Mouse (Mus musculus): Measurements from ENCODE around the gene Slc24a3. TPM values are rescaled to one million over a fixed set of nuclear protein-coding genes. Genes with fewer than 3 reads are reported as not detected.

Slc24a3 gene
- polyA plus RNA-seq, 1 experiment: 54.2 TPM

- H3K27ac ChIP-seq (ENCODE audit: insufficient read depth, low read length): no peak overlapping the region
- TF ChIP-seq POLR2A (IDR thresholded peaks at IDR 0.05; ENCODE audit: extremely low read depth, insufficient read depth, low read length): no peak
- no peak for TF ChIP-seq CTCF (IDR thresholded peaks at IDR 0.05; ENCODE audit: extremely low read depth, insufficient read depth, low read length)
- H3K4me3 ChIP-seq (ENCODE audit: insufficient read depth, low read length): no peak overlapping the region
- no peaks in the 10 kb centered on the region for H3K4me1 ChIP-seq (ENCODE audit: control insufficient read depth, insufficient read depth, low read length)
Measured at GRCm38 (mm10) chr2:145429982-145430381, 262.4 kb downstream of the Slc24a3 start.

GRCm38 (mm10) chr2:145434068-145434467 lies 266.5 kb downstream of the Slc24a3 start:
- H3K27ac ChIP-seq (ENCODE audit: insufficient read depth, low read length): no peak overlapping the region
- peaks cover 2% of the 10 kb centered on the region; the same call in 1 of the 2 replicates for H3K4me1 ChIP-seq (ENCODE audit: control insufficient read depth, insufficient read depth, low read length)
- no peak for TF ChIP-seq POLR2A (IDR thresholded peaks at IDR 0.05; ENCODE audit: extremely low read depth, insufficient read depth, low read length)
- no peak for TF ChIP-seq CTCF (IDR thresholded peaks at IDR 0.05; ENCODE audit: extremely low read depth, insufficient read depth, low read length)
- no peak overlapping the region for H3K4me3 ChIP-seq (ENCODE audit: insufficient read depth, low read length)

- no peak overlapping the region for H3K4me3 ChIP-seq (ENCODE audit: insufficient read depth, low read length)
- TF ChIP-seq POLR2A (IDR thresholded peaks at IDR 0.05; ENCODE audit: extremely low read depth, insufficient read depth, low read length) (no peak), CTCF (IDR thresholded peaks at IDR 0.05; ENCODE audit: extremely low read depth, insufficient read depth, low read length) (no peak)
- peaks cover 6% of the 10 kb centered on the region; the same call in 1 of the 2 replicates for H3K4me1 ChIP-seq (ENCODE audit: control insufficient read depth, insufficient read depth, low read length)
- no peak overlapping the region for H3K27ac ChIP-seq (ENCODE audit: insufficient read depth, low read length)
Measured at GRCm38 (mm10) chr2:145438336-145438735, 270.8 kb downstream of the Slc24a3 start.

GRCm38 (mm10) chr2:145439755-145440154 lies 272.2 kb downstream of the Slc24a3 start:
- TF ChIP-seq POLR2A (IDR thresholded peaks at IDR 0.05; ENCODE audit: extremely low read depth, insufficient read depth, low read length) (no peak), CTCF (IDR thresholded peaks at IDR 0.05; ENCODE audit: extremely low read depth, insufficient read depth, low read length) (no peak)
- Histone ChIP-seq H3K4me3 (ENCODE audit: insufficient read depth, low read length) (no peak overlapping the region), H3K4me1 (ENCODE audit: control insufficient read depth, insufficient read depth, low read length) (peaks cover 6% of the 10 kb centered on the region; the same call in 1 of the 2 replicates), H3K27ac (ENCODE audit: insufficient read depth, low read length) (no peak overlapping the region)

GRCm38 (mm10) chr2:145457106-145457747 lies 289.7 kb downstream of the Slc24a3 start:
- H3K27ac ChIP-seq (ENCODE audit: insufficient read depth, low read length): no peak overlapping the region
- no peak overlapping the region for H3K4me3 ChIP-seq (ENCODE audit: insufficient read depth, low read length)
- TF ChIP-seq CTCF (IDR thresholded peaks at IDR 0.05; ENCODE audit: extremely low read depth, insufficient read depth, low read length) (0 out of 2 replicates have a peak, but pooled peaks have one; percentile 8), POLR2A (IDR thresholded peaks at IDR 0.05; ENCODE audit: extremely low read depth, insufficient read depth, low read length) (no peak)
- peaks cover 3% of the 10 kb centered on the region; the same call in 1 of the 2 replicates for H3K4me1 ChIP-seq (ENCODE audit: control insufficient read depth, insufficient read depth, low read length)

GRCm38 (mm10) chr2:145460854-145461423 lies 293.4 kb downstream of the Slc24a3 start:
- TF ChIP-seq CTCF (IDR thresholded peaks at IDR 0.05; ENCODE audit: extremely low read depth, insufficient read depth, low read length) (no peak), POLR2A (IDR thresholded peaks at IDR 0.05; ENCODE audit: extremely low read depth, insufficient read depth, low read length) (no peak)
- Histone ChIP-seq H3K27ac (ENCODE audit: insufficient read depth, low read length) (no peak overlapping the region), H3K4me3 (ENCODE audit: insufficient read depth, low read length) (no peak overlapping the region), H3K4me1 (ENCODE audit: control insufficient read depth, insufficient read depth, low read length) (peaks cover 3% of the 10 kb centered on the region; the same call in 1 of the 2 replicates)

GRCm38 (mm10) chr2:145462253-145462652 lies 294.7 kb downstream of the Slc24a3 start:
- no peak overlapping the region for H3K27ac ChIP-seq (ENCODE audit: insufficient read depth, low read length)
- H3K4me3 ChIP-seq (ENCODE audit: insufficient read depth, low read length): no peak overlapping the region
- peaks cover 3% of the 10 kb centered on the region; the same call in 1 of the 2 replicates for H3K4me1 ChIP-seq (ENCODE audit: control insufficient read depth, insufficient read depth, low read length)
- TF ChIP-seq POLR2A (IDR thresholded peaks at IDR 0.05; ENCODE audit: extremely low read depth, insufficient read depth, low read length) (no peak), CTCF (IDR thresholded peaks at IDR 0.05; ENCODE audit: extremely low read depth, insufficient read depth, low read length) (no peak)

GRCm38 (mm10) chr2:145468701-145469325 lies 301.3 kb downstream of the Slc24a3 start:
- Histone ChIP-seq H3K4me3 (ENCODE audit: insufficient read depth, low read length) (no peak overlapping the region), H3K4me1 (ENCODE audit: control insufficient read depth, insufficient read depth, low read length) (no peaks in the 10 kb centered on the region), H3K27ac (ENCODE audit: insufficient read depth, low read length) (no peak overlapping the region)
- no peak for TF ChIP-seq POLR2A (IDR thresholded peaks at IDR 0.05; ENCODE audit: extremely low read depth, insufficient read depth, low read length)
- no peak for TF ChIP-seq CTCF (IDR thresholded peaks at IDR 0.05; ENCODE audit: extremely low read depth, insufficient read depth, low read length)

- H3K4me3 ChIP-seq (ENCODE audit: insufficient read depth, low read length): no peak overlapping the region
- TF ChIP-seq POLR2A (IDR thresholded peaks at IDR 0.05; ENCODE audit: extremely low read depth, insufficient read depth, low read length): no peak
- TF ChIP-seq CTCF (IDR thresholded peaks at IDR 0.05; ENCODE audit: extremely low read depth, insufficient read depth, low read length): no peak
- H3K27ac ChIP-seq (ENCODE audit: insufficient read depth, low read length): no peak overlapping the region
- H3K4me1 ChIP-seq (ENCODE audit: control insufficient read depth, insufficient read depth, low read length): no peaks in the 10 kb centered on the region
Measured at GRCm38 (mm10) chr2:145477484-145477883, 309.9 kb downstream of the Slc24a3 start.
